Mouse (Mus musculus): ENCODE measurements around the gene Lrba. TPM values are rescaled to one million over a fixed set of nuclear protein-coding genes. Genes with fewer than 3 reads are reported as not detected.
A peak's percentile ranks its signal among the peaks of the same experiment; 100 is the strongest.

Gene Lrba
- polyA plus RNA-seq, 1 experiment from 2014 or later = 8.8 TPM

GRCm38 (mm10) chr3:86768969-86769368 is 544.5 kb downstream of the Lrba start:
- Histone ChIP-seq H3K36me3 (no peaks in the 10 kb centered on the region), H3K27ac (replicated peaks) (no peak overlapping the region; the same call in 1 of the 2 replicates), H3K4me1 (peaks cover 11% of the 10 kb centered on the region; the same call in 1 of the 2 replicates), H3K9me3 (no peaks in the 10 kb centered on the region), H3K27me3 (no peaks in the 10 kb centered on the region), H3K4me3 (no peak overlapping the region), H3K4me2 (replicated peaks) (no peak overlapping the region; the same call in 1 of the 2 replicates), H3K9ac (replicated peaks) (no peak overlapping the region)
- 25% methylated on average over 6 of the region's 6 CpGs for WGBS
- peak; percentile 49; the same call in 1 of the 2 replicates for ATAC-seq (ENCODE audit: low FRiP score, low read depth)

GRCm38 (mm10) chr3:86774566-86775443 is 550.3 kb downstream of the Lrba start:
- Histone ChIP-seq H3K27me3 (no peaks in the 10 kb centered on the region), H3K9me3 (no peaks in the 10 kb centered on the region), H3K36me3 (0 out of 2 replicates have a peak, but pooled peaks cover 8% of the 10 kb centered on the region), H3K4me1 (peaks cover 9% of the 10 kb centered on the region; the same call in 1 of the 2 replicates), H3K4me2 (replicated peaks) (no peak overlapping the region), H3K4me3 (no peak overlapping the region), H3K9ac (replicated peaks) (no peak overlapping the region), H3K27ac (replicated peaks) (peak overlapping the region; percentile 15; the same call in 1 of the 2 replicates)
- 74% methylated on average over 14 of the region's 14 CpGs for whole genome bisulfite sequencing
- ATAC-seq (ENCODE audit: low FRiP score, low read depth) = no peak

GRCm38 (mm10) chr3:86775444-86775828 is 551.0 kb downstream of the Lrba start:
- ATAC-seq (ENCODE audit: low FRiP score, low read depth) = no peak
- H3K27me3 ChIP-seq = no peaks in the 10 kb centered on the region
- 0 out of 2 replicates have a peak, but pooled peaks cover 8% of the 10 kb centered on the region for H3K36me3 ChIP-seq
- H3K4me1 ChIP-seq = peaks cover 9% of the 10 kb centered on the region; the same call in 1 of the 2 replicates
- H3K27ac ChIP-seq (replicated peaks) = peak overlapping the region; percentile 15; the same call in 1 of the 2 replicates
- no peak overlapping the region for H3K4me2 ChIP-seq (replicated peaks)
- H3K4me3 ChIP-seq = no peak overlapping the region
- no peak overlapping the region for H3K9ac ChIP-seq (replicated peaks)
- 86% methylated on average over 6 of the region's 6 CpGs for WGBS
- H3K9me3 ChIP-seq = no peaks in the 10 kb centered on the region

- Histone ChIP-seq H3K9me3 (no peaks in the 10 kb centered on the region), H3K27me3 (no peaks in the 10 kb centered on the region), H3K9ac (replicated peaks) (no peak overlapping the region), H3K36me3 (0 out of 2 replicates have a peak, but pooled peaks cover 20% of the 10 kb centered on the region), H3K4me2 (replicated peaks) (no peak overlapping the region), H3K4me3 (no peak overlapping the region), H3K4me1 (peaks cover 4% of the 10 kb centered on the region; the same call in 1 of the 2 replicates), H3K27ac (replicated peaks) (no peak overlapping the region)
- no peak for ATAC-seq (ENCODE audit: low FRiP score, low read depth)
- 80% methylated on average over 4 of the region's 4 CpGs for WGBS
Observed at GRCm38 (mm10) chr3:86779704-86780103, 555.2 kb downstream of the Lrba start.

GRCm38 (mm10) chr3:86784051-86784450 is 559.6 kb downstream of the Lrba start:
- no peaks in the 10 kb centered on the region for H3K27me3 ChIP-seq
- H3K4me2 ChIP-seq (replicated peaks) = no peak overlapping the region
- WGBS = 95% methylated on average over 3 of the region's 3 CpGs
- H3K27ac ChIP-seq (replicated peaks) = no peak overlapping the region
- ATAC-seq (ENCODE audit: low FRiP score, low read depth) = no peak
- no peak overlapping the region for H3K4me3 ChIP-seq
- H3K36me3 ChIP-seq = peaks cover 42% of the 10 kb centered on the region
- H3K9me3 ChIP-seq = no peaks in the 10 kb centered on the region
- H3K4me1 ChIP-seq = peaks cover 6% of the 10 kb centered on the region; the same call in 1 of the 2 replicates
- H3K9ac ChIP-seq (replicated peaks) = no peak overlapping the region

GRCm38 (mm10) chr3:86784930-86785329 is 560.5 kb downstream of the Lrba start:
- H3K36me3 ChIP-seq = peaks cover 42% of the 10 kb centered on the region
- no peak for ATAC-seq (ENCODE audit: low FRiP score, low read depth)
- H3K27me3 ChIP-seq = no peaks in the 10 kb centered on the region
- 81% methylated on average over 11 of the region's 11 CpGs for WGBS
- H3K4me3 ChIP-seq = no peak overlapping the region
- H3K9ac ChIP-seq (replicated peaks) = no peak overlapping the region
- H3K9me3 ChIP-seq = no peaks in the 10 kb centered on the region
- H3K27ac ChIP-seq (replicated peaks) = no peak overlapping the region
- H3K4me2 ChIP-seq (replicated peaks) = no peak overlapping the region
- peaks cover 6% of the 10 kb centered on the region; the same call in 1 of the 2 replicates for H3K4me1 ChIP-seq

- Histone ChIP-seq H3K4me2 (replicated peaks) (no peak overlapping the region), H3K4me1 (peaks cover 9% of the 10 kb centered on the region; the same call in 1 of the 2 replicates), H3K4me3 (no peak overlapping the region), H3K27ac (replicated peaks) (no peak overlapping the region), H3K36me3 (peaks cover 49% of the 10 kb centered on the region), H3K9me3 (no peaks in the 10 kb centered on the region), H3K9ac (replicated peaks) (no peak overlapping the region), H3K27me3 (no peaks in the 10 kb centered on the region)
- ATAC-seq (ENCODE audit: low FRiP score, low read depth) = no peak
- 92% methylated on average over 12 of the region's 12 CpGs for WGBS
Observed at GRCm38 (mm10) chr3:86786280-86786679, 561.8 kb downstream of the Lrba start.

GRCm38 (mm10) chr3:86786845-86787351 is 562.4 kb downstream of the Lrba start:
- Histone ChIP-seq H3K4me3 (no peak overlapping the region), H3K4me2 (replicated peaks) (no peak overlapping the region), H3K9me3 (no peaks in the 10 kb centered on the region), H3K4me1 (peaks cover 9% of the 10 kb centered on the region; the same call in 1 of the 2 replicates), H3K36me3 (peaks cover 53% of the 10 kb centered on the region), H3K9ac (replicated peaks) (0 out of 2 replicates have a peak overlapping the region, but pooled peaks have one; percentile 11), H3K27me3 (no peaks in the 10 kb centered on the region), H3K27ac (replicated peaks) (0 out of 2 replicates have a peak overlapping the region, but pooled peaks have one; percentile 1)
- ATAC-seq (ENCODE audit: low FRiP score, low read depth) = no peak
- 69% methylated on average over 11 of the region's 11 CpGs for WGBS

GRCm38 (mm10) chr3:86787423-86788123 is 563.1 kb downstream of the Lrba start:
- no peaks in the 10 kb centered on the region for H3K27me3 ChIP-seq
- 0 out of 2 replicates have a peak overlapping the region, but pooled peaks have one; percentile 1 for H3K27ac ChIP-seq (replicated peaks)
- no peak overlapping the region for H3K4me3 ChIP-seq
- H3K36me3 ChIP-seq = peaks cover 58% of the 10 kb centered on the region
- WGBS = 87% methylated on average over 10 of the region's 10 CpGs
- no peak for ATAC-seq (ENCODE audit: low FRiP score, low read depth)
- no peaks in the 10 kb centered on the region for H3K9me3 ChIP-seq
- 0 out of 2 replicates have a peak overlapping the region, but pooled peaks have one; percentile 11 for H3K9ac ChIP-seq (replicated peaks)
- H3K4me1 ChIP-seq = peaks cover 9% of the 10 kb centered on the region; the same call in 1 of the 2 replicates
- no peak overlapping the region for H3K4me2 ChIP-seq (replicated peaks)

GRCm38 (mm10) chr3:86788711-86789110 is 564.2 kb downstream of the Lrba start:
- Histone ChIP-seq H3K4me2 (replicated peaks) (no peak overlapping the region), H3K9me3 (no peaks in the 10 kb centered on the region), H3K4me1 (peaks cover 9% of the 10 kb centered on the region; the same call in 1 of the 2 replicates), H3K9ac (replicated peaks) (no peak overlapping the region), H3K4me3 (no peak overlapping the region), H3K27ac (replicated peaks) (peak overlapping the region; percentile 39; the same call in 1 of the 2 replicates), H3K36me3 (peaks cover 67% of the 10 kb centered on the region), H3K27me3 (no peaks in the 10 kb centered on the region)
- 41% methylated on average over 6 of the region's 6 CpGs for WGBS
- ATAC-seq (ENCODE audit: low FRiP score, low read depth) = 0 out of 2 replicates have a peak, but pooled peaks have one; percentile 27

GRCm38 (mm10) chr3:86789752-86790151 is 565.3 kb downstream of the Lrba start:
- Histone ChIP-seq H3K27me3 (no peaks in the 10 kb centered on the region), H3K4me1 (peaks cover 9% of the 10 kb centered on the region; the same call in 1 of the 2 replicates), H3K9me3 (no peaks in the 10 kb centered on the region), H3K27ac (replicated peaks) (peak overlapping the region; percentile 60), H3K36me3 (peaks cover 60% of the 10 kb centered on the region), H3K9ac (replicated peaks) (no peak overlapping the region), H3K4me3 (no peak overlapping the region), H3K4me2 (replicated peaks) (no peak overlapping the region)
- 81% methylated on average over 5 of the region's 5 CpGs for WGBS
- no peak for ATAC-seq (ENCODE audit: low FRiP score, low read depth)

Measured in midbrain, embryonic 12.5 days (tissue).